Mouse (Mus musculus) heart, embryonic 12.5 days (tissue): ENCODE data around the gene Trp53rkb. TPM values are rescaled to one million over a fixed set of nuclear protein-coding genes. Genes with fewer than 3 reads are reported as not detected.
A peak's percentile ranks its signal among the peaks of the same experiment; 100 is the strongest.
"Not testable (repeated sequence)": the region's sequence is repeated elsewhere in the genome, so short reads cannot be mapped to it uniquely, and the experiment has no call there.

Source experiments
- ATAC-seq: fragments of 200-750 bp; cut with Nextera tagmentation; 2 replicates; pipeline ENCODE4 v1.8.0; 2017; ENCODE audit warnings: moderate TSS enrichment, moderate library complexity; ENCODE audit not compliant: insufficient number of reproducible peaks, low FRiP score
- H3K27ac ChIP-seq: fragments of 300-500 bp; sonication (generic); 2 replicates; pipeline ENCODE4 v1.5.1; 2016; ENCODE audit warnings: mild to moderate bottlenecking, moderate library complexity; ENCODE audit not compliant: poor library complexity, severe bottlenecking
- H3K27me3 ChIP-seq: fragments of 300-500 bp; sonication (generic); replicated peaks from 2 replicates; pipeline ENCODE4 v1.6.1; 2016; ENCODE audit warnings: mild to moderate bottlenecking, moderate library complexity
- H3K36me3 ChIP-seq: fragments of 300-500 bp; sonication (generic); 2 replicates; pipeline ENCODE4 v1.6.1; 2016; ENCODE audit warnings: mild to moderate bottlenecking, moderate library complexity
- H3K4me1 ChIP-seq: fragments of 300-500 bp; sonication (generic); replicated peaks from 2 replicates; pipeline ENCODE4 v1.6.1; 2016; ENCODE audit warnings: mild to moderate bottlenecking
- H3K4me2 ChIP-seq: fragments of 300-500 bp; sonication (generic); 2 replicates; pipeline ENCODE4 v1.6.1; 2016; ENCODE audit warnings: mild to moderate bottlenecking, moderate library complexity
- H3K4me3 ChIP-seq: fragments of 300-500 bp; sonication (generic); 2 replicates; pipeline ENCODE4 v1.5.1; 2016; ENCODE audit warnings: mild to moderate bottlenecking
- H3K9ac ChIP-seq: fragments of 300-500 bp; sonication (generic); 2 replicates; pipeline ENCODE4 v1.6.1; 2016; ENCODE audit warnings: mild to moderate bottlenecking, moderate library complexity
- H3K9me3 ChIP-seq: fragments of 300-500 bp; sonication (generic); replicated peaks from 2 replicates; pipeline ENCODE4 v1.6.1; 2016; ENCODE audit warnings: mild to moderate bottlenecking, moderate library complexity
- WGBS: fragments of 180-500 bp; shearing (Covaris S2); methylation state at CpG from one replicate; pipeline ENCODE4 v1.1.7; 2016; 5-methylcytosine and 5-hydroxymethylcytosine counted together
- polyA plus RNA-seq: library from polyadenylated mRNA; unstranded; fragments of >200 nt; fragmentation: Nextera tagmentation; extraction: Ambion mirVana; gene quantifications from 2 replicates; pipeline ENCODE4 v1.2.1, GENCODE M21; 2016

Gene Trp53rkb
- polyA plus RNA-seq: 5.5 and 6.1 TPM in 2 replicates

DNA sequence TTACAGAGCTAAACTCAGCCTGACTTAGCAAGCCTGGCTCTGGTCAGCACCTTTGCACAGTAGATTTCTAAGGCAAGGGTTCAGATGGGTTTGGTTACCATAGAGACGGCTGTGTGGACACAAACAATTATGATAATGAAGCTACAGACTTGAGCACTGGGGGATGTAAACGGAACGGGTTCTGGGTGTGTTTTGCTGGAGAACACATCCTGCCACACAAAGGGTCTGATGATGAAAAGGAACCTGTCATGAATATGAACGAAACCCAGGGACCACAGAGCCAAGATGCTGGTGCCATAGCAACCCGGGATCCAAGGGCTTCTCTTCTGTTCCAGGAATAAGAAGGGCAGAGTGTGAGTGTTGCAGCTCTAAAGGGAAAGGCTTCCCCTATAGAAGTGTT lies at the start of gene Trp53rkb:
Trp53rkb (plus strand) TSS at position 177 of the 400 bp plus-strand sequence.
- Histone ChIP-seq H3K4me3 (peak within 1 kb of the TSS; percentile 76), H3K27ac (peak within 1 kb of the TSS; percentile 64), H3K36me3 (peaks cover 14% of the 10 kb centered on the region), H3K4me2 (peak within 1 kb of the TSS; percentile 79), H3K9ac (peak within 1 kb of the TSS; percentile 95), H3K4me1 (peaks cover 13% of the 10 kb centered on the region), H3K27me3 (no peaks in the 10 kb centered on the region), H3K9me3 (no peaks in the 10 kb centered on the region)
- WGBS: 80% methylated on average over 5 of the region's 5 CpGs
- ATAC-seq: no peak

DNA sequence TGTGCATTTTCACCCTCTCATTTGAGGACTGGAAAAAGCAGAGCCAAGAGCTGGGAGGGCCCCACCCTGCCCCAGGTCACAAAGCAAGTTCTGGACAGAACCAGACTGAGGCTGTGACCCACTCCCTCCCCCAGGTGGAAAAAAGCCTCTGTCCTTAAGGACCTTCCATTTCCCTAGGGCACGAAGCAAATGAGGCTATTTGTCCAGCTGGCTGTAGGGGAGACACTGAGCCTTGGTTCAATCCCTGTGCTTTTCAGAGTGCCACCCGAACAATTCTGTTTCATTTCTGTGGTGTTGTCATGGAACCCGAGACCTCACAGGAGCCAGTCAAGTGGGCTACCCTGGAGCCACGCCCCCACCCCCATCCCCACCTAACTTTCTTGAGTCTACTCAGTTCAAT lies 48.8 kb upstream of the Trp53rkb start:
- H3K36me3 ChIP-seq: no peaks in the 10 kb centered on the region
- no peaks in the 10 kb centered on the region for H3K9me3 ChIP-seq
- peaks cover 5% of the 10 kb centered on the region; the same call in 1 of the 2 replicates for H3K4me1 ChIP-seq
- H3K4me2 ChIP-seq: no peak overlapping the region
- 0 out of 2 replicates have a peak, but pooled peaks cover 8% of the 10 kb centered on the region for H3K27me3 ChIP-seq
- H3K27ac ChIP-seq: no peak overlapping the region
- no peak overlapping the region for H3K9ac ChIP-seq
- WGBS: 63% methylated on average over 4 of the region's 4 CpGs
- no peak overlapping the region for H3K4me3 ChIP-seq
- no peak for ATAC-seq

DNA sequence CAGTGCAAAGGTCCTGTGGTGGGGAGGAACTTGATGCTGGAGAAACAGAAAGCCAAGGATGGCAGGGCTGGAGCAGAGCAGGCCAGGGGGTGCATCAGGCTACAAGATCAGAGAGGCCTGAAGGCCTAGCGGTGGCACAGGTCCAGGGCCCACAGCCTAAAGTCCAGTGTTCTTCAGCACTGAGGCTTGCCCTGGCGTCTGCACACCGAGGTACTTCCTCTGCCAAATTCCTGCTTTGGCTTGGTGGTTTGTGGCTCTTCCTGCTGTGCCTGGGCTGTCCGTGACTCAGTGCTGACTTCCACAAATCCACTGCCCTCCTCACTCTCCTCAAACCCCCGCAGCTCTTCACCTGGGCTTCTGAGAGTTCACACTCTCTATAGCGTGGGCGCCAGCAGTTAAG lies 47.9 kb upstream of the Trp53rkb start:
- 0 out of 2 replicates have a peak, but pooled peaks have one; percentile 7 for ATAC-seq
- Histone ChIP-seq H3K4me1 (peaks cover 5% of the 10 kb centered on the region; the same call in 1 of the 2 replicates), H3K4me2 (no peak overlapping the region), H3K36me3 (no peaks in the 10 kb centered on the region), H3K4me3 (no peak overlapping the region), H3K9ac (no peak overlapping the region), H3K27ac (no peak overlapping the region), H3K27me3 (0 out of 2 replicates have a peak, but pooled peaks cover 8% of the 10 kb centered on the region), H3K9me3 (no peaks in the 10 kb centered on the region)
- 68% methylated on average over 7 of the region's 7 CpGs for WGBS

DNA sequence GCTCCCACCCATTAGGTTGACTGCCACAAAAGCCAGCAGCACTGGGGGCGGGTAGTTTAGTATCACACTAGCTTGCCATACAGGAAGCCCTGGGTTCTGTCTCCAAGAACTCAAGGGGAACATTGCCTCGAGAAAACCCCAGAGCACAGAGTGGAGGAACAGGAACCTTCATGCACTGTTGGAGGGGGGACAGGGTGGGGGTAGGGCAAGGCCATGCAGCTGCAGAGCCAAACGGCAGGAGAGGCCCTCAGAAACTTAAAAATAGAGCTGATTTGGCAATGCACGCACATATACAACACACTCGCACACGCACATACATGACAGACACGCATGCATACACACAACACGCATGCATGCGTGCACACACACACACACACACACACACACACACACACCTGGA lies 46.5 kb upstream of the Trp53rkb start:
- H3K27me3 ChIP-seq: 0 out of 2 replicates have a peak, but pooled peaks cover 2% of the 10 kb centered on the region
- WGBS: 80% methylated on average over 9 of the region's 9 CpGs
- no peak overlapping the region for H3K4me2 ChIP-seq
- peaks cover 5% of the 10 kb centered on the region; the same call in 1 of the 2 replicates for H3K4me1 ChIP-seq
- H3K9me3 ChIP-seq: no peaks in the 10 kb centered on the region
- no peaks in the 10 kb centered on the region for H3K36me3 ChIP-seq
- no peak overlapping the region for H3K27ac ChIP-seq
- no peak for ATAC-seq
- H3K4me3 ChIP-seq: no peak overlapping the region
- H3K9ac ChIP-seq: no peak overlapping the region

DNA sequence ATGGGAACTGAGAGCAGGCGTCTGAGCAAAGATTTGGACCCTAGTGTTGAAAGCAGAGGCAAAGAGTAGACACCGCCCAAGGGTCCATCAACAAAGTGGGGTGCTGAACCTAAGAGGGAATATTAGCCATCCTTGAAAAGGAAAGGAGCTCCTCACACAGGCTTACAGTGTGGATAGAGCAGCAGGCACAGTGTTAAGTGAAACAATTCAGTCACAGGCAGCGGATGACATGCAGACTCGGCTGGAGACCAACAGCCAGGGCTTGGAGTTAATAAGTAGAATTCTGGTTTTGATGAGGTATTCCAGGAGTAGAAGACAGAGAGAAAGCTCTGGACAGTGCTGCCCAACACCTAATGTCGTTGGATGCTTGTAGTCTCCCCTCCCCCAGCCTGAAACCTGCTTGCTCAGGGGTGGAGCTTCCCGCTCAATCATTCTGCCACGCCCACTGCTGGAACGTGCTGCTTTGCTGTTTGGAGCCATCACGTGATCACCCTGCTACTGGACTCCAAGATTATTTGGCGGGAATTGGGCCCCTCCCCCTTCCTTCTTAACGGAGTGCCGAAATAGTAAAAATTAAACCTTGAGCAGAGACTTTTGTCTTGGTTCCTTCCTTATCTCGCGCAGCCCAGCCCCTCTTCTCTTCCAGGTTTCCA lies 45.9 kb upstream of the Trp53rkb start:
- H3K9ac ChIP-seq, H3K4me3 ChIP-seq, H3K27ac ChIP-seq, H3K36me3 ChIP-seq, H3K9me3 ChIP-seq, H3K4me1 ChIP-seq, ATAC-seq, H3K27me3 ChIP-seq: not testable (repeated sequence)
- WGBS: 41% methylated on average over 14 of the region's 14 CpGs
- H3K4me2 ChIP-seq: 0 out of 2 replicates have a peak overlapping the region, but pooled peaks have one; percentile 1

GRCm38 (mm10) chr2:166750620-166751191 lies 41.6 kb upstream of the Trp53rkb start:
- Histone ChIP-seq H3K4me1 (peaks cover 5% of the 10 kb centered on the region; the same call in 1 of the 2 replicates), H3K9ac (no peak overlapping the region), H3K4me3 (no peak overlapping the region), H3K27ac (no peak overlapping the region), H3K36me3 (no peaks in the 10 kb centered on the region), H3K27me3 (no peaks in the 10 kb centered on the region), H3K9me3 (no peaks in the 10 kb centered on the region), H3K4me2 (no peak overlapping the region)
- ATAC-seq: no peak
- 88% methylated on average over 6 of the region's 6 CpGs for WGBS

DNA sequence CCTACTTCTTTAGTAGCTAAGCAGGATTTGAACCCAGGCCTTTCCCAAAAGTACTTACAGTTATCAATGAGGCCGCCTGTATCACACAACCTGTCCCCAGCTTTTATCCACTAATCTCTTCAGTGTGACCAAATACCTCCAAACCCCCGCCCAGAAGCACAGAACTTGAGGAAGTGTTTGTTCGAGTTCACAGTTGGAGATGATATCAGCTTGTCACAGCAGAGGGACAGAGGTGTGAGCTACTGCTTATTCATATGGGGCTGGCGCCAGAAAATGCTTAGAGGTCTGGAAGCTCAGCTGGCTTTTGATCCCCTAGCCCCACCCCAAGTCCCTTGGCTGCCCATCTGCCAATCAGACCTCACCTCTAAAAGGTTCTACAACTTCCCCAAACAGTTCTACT lies 38.1 kb upstream of the Trp53rkb start:
- Histone ChIP-seq H3K4me2 (no peak overlapping the region), H3K27me3 (peaks cover 19% of the 10 kb centered on the region), H3K4me1 (no peaks in the 10 kb centered on the region), H3K9me3 (no peaks in the 10 kb centered on the region), H3K4me3 (no peak overlapping the region), H3K27ac (no peak overlapping the region), H3K9ac (no peak overlapping the region), H3K36me3 (no peaks in the 10 kb centered on the region)
- WGBS: 45% methylated on average over 4 of the region's 4 CpGs
- no peak for ATAC-seq

DNA sequence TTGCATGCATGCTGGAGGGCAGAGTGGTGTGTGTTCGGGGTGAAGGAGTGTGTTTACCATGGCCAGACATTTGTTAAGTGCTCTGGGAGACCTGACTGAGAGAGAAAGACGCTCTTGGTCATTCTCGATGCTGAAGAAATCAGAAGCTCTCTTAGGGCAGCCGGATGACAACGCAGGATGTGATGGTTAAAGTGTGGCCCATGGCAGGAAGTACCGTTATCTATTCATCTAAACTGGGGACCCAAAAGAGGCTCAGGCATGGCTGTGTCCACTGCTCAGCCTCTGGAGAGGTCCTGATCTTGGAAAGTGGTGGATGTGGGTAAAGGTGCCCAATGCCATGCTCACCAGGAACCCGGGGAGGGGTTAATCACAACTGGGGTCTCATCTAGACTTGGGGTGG lies 37.6 kb upstream of the Trp53rkb start:
- Histone ChIP-seq H3K27me3 (peaks cover 19% of the 10 kb centered on the region), H3K9me3 (no peaks in the 10 kb centered on the region), H3K4me3 (no peak overlapping the region), H3K4me1 (no peaks in the 10 kb centered on the region), H3K9ac (no peak overlapping the region), H3K36me3 (no peaks in the 10 kb centered on the region), H3K27ac (no peak overlapping the region), H3K4me2 (no peak overlapping the region)
- 74% methylated on average over 7 of the region's 7 CpGs for WGBS
- no peak for ATAC-seq

DNA sequence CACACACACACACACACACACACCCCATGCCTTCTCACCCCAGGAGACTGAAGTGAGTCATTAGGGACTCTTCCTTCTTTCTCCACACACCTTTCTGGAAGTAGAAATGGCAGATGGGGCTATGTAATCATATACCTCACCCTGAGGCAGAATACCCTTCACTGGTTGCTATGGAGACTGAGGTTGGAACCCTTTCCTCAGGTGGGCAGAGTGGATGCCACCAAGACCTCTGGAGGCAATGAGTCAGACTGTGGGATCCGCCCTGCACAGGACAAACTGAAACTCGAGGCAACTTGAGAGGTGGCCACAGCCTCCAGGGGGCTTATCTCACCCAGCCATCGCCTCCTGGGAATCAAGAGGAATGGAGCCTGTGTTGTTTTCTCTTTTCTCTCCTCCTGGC lies 34.4 kb upstream of the Trp53rkb start:
- WGBS: 8% methylated on average over 3 of the region's 3 CpGs
- H3K9me3 ChIP-seq: no peaks in the 10 kb centered on the region
- no peaks in the 10 kb centered on the region for H3K4me1 ChIP-seq
- no peaks in the 10 kb centered on the region for H3K36me3 ChIP-seq
- ATAC-seq: no peak
- peaks cover 19% of the 10 kb centered on the region for H3K27me3 ChIP-seq
- H3K9ac ChIP-seq: no peak overlapping the region
- H3K27ac ChIP-seq: no peak overlapping the region
- H3K4me2 ChIP-seq: no peak overlapping the region
- no peak overlapping the region for H3K4me3 ChIP-seq

DNA sequence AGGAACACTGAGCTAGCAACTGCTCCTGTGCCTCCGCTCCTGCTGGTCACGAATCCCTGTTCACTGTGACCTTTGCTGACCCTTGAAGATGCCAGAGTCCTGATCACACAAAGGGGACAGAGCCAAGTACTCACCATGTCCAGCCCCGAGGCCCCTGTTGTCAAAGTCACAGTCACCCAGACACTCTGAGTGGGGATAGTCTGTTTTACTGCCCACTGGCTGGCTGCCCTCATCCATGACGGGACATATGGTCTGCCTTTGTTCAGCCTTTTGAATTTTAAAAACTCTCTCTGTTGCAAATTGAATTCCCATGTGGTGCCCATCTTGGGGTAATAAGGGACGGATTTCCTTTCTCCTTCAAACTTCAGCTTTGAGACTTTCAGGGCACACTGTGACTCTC lies 28.3 kb upstream of the Trp53rkb start:
- 48% methylated on average over 5 of the region's 5 CpGs for WGBS

GRCm38 (mm10) chr2:166767591-166767990 lies 24.7 kb upstream of the Trp53rkb start:
- WGBS: 65% methylated on average over 9 of the region's 9 CpGs
- no peak for ATAC-seq
- Histone ChIP-seq H3K4me1 (no peaks in the 10 kb centered on the region), H3K9ac (no peak overlapping the region), H3K4me2 (no peak overlapping the region), H3K36me3 (no peaks in the 10 kb centered on the region), H3K4me3 (no peak overlapping the region), H3K9me3 (no peaks in the 10 kb centered on the region; the same call in 1 of the 2 replicates), H3K27me3 (no peaks in the 10 kb centered on the region), H3K27ac (no peak overlapping the region)

More for the DNA sequence above, 28.3 kb upstream of the Trp53rkb start:
- Histone ChIP-seq H3K4me3 (no peak overlapping the region), H3K9ac (no peak overlapping the region), H3K27me3 (no peaks in the 10 kb centered on the region), H3K4me1 (no peaks in the 10 kb centered on the region), H3K36me3 (no peaks in the 10 kb centered on the region), H3K9me3 (no peaks in the 10 kb centered on the region; the same call in 1 of the 2 replicates), H3K27ac (no peak overlapping the region), H3K4me2 (no peak overlapping the region)
- no peak for ATAC-seq
